Mouse (Mus musculus): Measurements from ENCODE around the gene Aldh3a1.
A peak's percentile ranks its signal among the peaks of the same experiment; 100 is the strongest.

Gene Aldh3a1

GRCm38 (mm10) chr11:61234174-61234573, 26.8 kb downstream of the Aldh3a1 start:
- DNase-seq (ENCODE audit: low spot score in 2 of 2): no peak

GRCm38 (mm10) chr11:61236015-61236414, 28.7 kb downstream of the Aldh3a1 start:
- no peak for DNase-seq (ENCODE audit: low spot score in 2 of 2)

- no peak for DNase-seq (ENCODE audit: low spot score in 2 of 2)
Measured at GRCm38 (mm10) chr11:61244406-61244805, 37.1 kb downstream of the Aldh3a1 start.

- no peak for DNase-seq (ENCODE audit: low spot score in 2 of 2)
Measured at GRCm38 (mm10) chr11:61251741-61252140, 44.4 kb downstream of the Aldh3a1 start.

- no peak for DNase-seq (ENCODE audit: low spot score in 2 of 2)
Measured at GRCm38 (mm10) chr11:61252807-61253206, 45.5 kb downstream of the Aldh3a1 start.

GRCm38 (mm10) chr11:61259106-61259505, 51.8 kb downstream of the Aldh3a1 start:
- DNase-seq (ENCODE audit: low spot score in 2 of 2): no peak

- DNase-seq (ENCODE audit: low spot score in 2 of 2): no peak
Measured at GRCm38 (mm10) chr11:61262516-61262915, 55.2 kb downstream of the Aldh3a1 start.

GRCm38 (mm10) chr11:61263841-61264240, 56.5 kb downstream of the Aldh3a1 start:
- DNase-seq (ENCODE audit: low spot score in 2 of 2): no peak

- peak; percentile 89 to 93 for DNase-seq (ENCODE audit: low spot score in 2 of 2)
Measured at GRCm38 (mm10) chr11:61266551-61267533, 59.5 kb downstream of the Aldh3a1 start, which contains the start of gene Aldh3a2. Gene Aldh3a2, minus strand, starts transcription at chr11:61267464.

Data from frontal cortex, postnatal 10 days (tissue).